Mouse (Mus musculus) heart, postnatal 0 days (tissue): Measurements from ENCODE around the gene Adamts12.

Experiments
- CTCF ChIP-seq: IDR thresholded peaks from 2 replicates; pipeline ENCODE4 v1.5.1; 2016; ENCODE audit warnings: antibody characterized with exemption, control low read depth, low read depth
- EP300 ChIP-seq: IDR thresholded peaks from 2 replicates; pipeline ENCODE4 v1.6.1; 2016; ENCODE audit warnings: antibody characterized with exemption, low read depth

DNA sequence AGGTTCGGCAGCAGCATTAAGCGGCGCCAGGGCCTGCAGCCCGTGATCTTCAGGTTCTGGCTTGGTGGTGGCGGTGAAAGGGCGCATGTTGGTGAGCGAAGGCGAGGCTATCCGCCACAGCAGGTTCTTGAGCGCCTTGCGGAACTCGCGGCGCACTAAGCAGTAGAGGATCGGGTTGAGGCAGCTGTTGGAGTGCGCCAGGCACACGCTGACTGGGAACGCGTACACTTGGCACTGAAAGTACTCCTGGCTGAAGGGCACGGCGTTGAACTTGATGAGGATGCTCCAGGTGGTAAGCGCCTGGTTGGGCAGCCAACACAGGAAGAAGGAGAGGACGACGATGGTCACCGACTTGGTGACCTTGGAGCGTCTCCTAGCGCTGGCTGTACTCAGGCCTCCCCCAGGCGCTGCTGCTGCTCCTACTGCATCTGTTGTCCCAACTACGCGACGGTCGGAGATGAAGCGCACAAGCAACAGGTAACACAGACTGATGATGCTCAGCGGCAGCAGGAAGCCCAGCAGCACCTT is 28.6 kb upstream of the Adamts12 start:
- TF ChIP-seq CTCF (no peak), EP300 (no peak)
